Mouse (Mus musculus) liver, embryonic 13.5 days (tissue): Measurements from ENCODE around the gene Sema3c. TPM values are rescaled to one million over a fixed set of nuclear protein-coding genes. Genes with fewer than 3 reads are reported as not detected.

Experiments
- ATAC-seq: fragments of 200-750 bp; cut with Nextera tagmentation; 2 replicates; pipeline ENCODE4 v1.8.0; 2017; ENCODE audit warnings: low read depth, mild to moderate bottlenecking, moderate number of reproducible peaks, moderate library complexity
- DNase-seq: peaks from one replicate; pipeline ENCODE4 v3.0.0; 2022
- H3K27ac ChIP-seq: fragments of 300-500 bp; sonication (generic); 2 replicates; pipeline ENCODE4 v1.5.1; 2015; ENCODE audit warnings: moderate library complexity, mild to moderate bottlenecking, inconsistent platforms
- H3K27me3 ChIP-seq: fragments of 300-500 bp; sonication (generic); 2 replicates; pipeline ENCODE4 v1.6.1; 2015; ENCODE audit warnings: mild to moderate bottlenecking, inconsistent platforms
- H3K36me3 ChIP-seq: fragments of 300-500 bp; sonication (generic); 2 replicates; pipeline ENCODE4 v1.6.1; 2015; ENCODE audit warnings: mild to moderate bottlenecking, inconsistent platforms
- H3K4me1 ChIP-seq: fragments of 300-500 bp; sonication (generic); replicated peaks from 2 replicates; pipeline ENCODE4 v1.6.1; 2015; ENCODE audit warnings: inconsistent platforms
- H3K4me2 ChIP-seq: fragments of 300-500 bp; sonication (generic); 2 replicates; pipeline ENCODE4 v1.6.1; 2015; ENCODE audit warnings: inconsistent platforms, mild to moderate bottlenecking, moderate library complexity
- H3K4me3 ChIP-seq: fragments of 300-500 bp; sonication (generic); replicated peaks from 2 replicates; pipeline ENCODE4 v1.5.1; 2015; ENCODE audit warnings: mild to moderate bottlenecking, inconsistent platforms
- H3K9ac ChIP-seq: fragments of 300-500 bp; sonication (generic); 2 replicates; pipeline ENCODE4 v1.6.1; 2015; ENCODE audit warnings: mild to moderate bottlenecking, inconsistent platforms
- H3K9me3 ChIP-seq: fragments of 300-500 bp; sonication (generic); replicated peaks from 2 replicates; pipeline ENCODE4 v1.6.1; 2016; ENCODE audit warnings: inconsistent platforms
- WGBS: fragments of 180-500 bp; shearing (Covaris S2); methylation state at CpG from one replicate; pipeline ENCODE4 v1.1.7; 2015; ENCODE audit not compliant: insufficient replicate concordance; 5-methylcytosine and 5-hydroxymethylcytosine counted together
- polyA plus RNA-seq: library from polyadenylated mRNA; unstranded; fragments of >200 nt; fragmentation: Nextera tagmentation; extraction: Ambion mirVana; gene quantifications from 2 replicates; pipeline ENCODE4 v1.2.1, GENCODE M21; 2015

Gene Sema3c
- polyA plus RNA-seq, 1 experiment from 2014 or later = 0.50 TPM

DNA sequence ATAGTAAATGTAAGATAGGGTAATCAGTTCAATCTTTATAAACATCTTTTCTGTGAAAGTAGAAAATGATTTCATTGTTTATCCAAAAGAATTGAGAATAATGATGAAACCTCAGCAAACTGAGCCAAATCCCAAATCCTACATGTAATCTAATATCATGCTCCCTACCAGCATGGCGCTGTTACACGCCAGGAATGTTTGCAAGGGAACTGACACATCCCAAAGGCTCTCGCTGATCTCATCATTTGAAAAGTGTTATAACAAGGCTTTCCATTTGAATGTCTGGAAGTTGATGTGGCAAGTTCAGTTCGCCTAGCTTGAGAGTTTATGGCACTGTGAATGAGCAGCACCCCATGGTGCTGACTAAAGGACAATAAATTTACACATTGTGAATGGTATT is 145.9 kb downstream of the Sema3c start:
- Histone ChIP-seq H3K27me3 (no peaks in the 10 kb centered on the region), H3K9ac (no peak overlapping the region), H3K36me3 (no peaks in the 10 kb centered on the region), H3K4me2 (no peak overlapping the region), H3K4me1 (no peaks in the 10 kb centered on the region), H3K9me3 (no peaks in the 10 kb centered on the region), H3K27ac (no peak overlapping the region), H3K4me3 (no peak overlapping the region)
- ATAC-seq (no peak), DNase-seq (no peak)
- 65% methylated on average over 4 of the region's 4 CpGs for WGBS

DNA sequence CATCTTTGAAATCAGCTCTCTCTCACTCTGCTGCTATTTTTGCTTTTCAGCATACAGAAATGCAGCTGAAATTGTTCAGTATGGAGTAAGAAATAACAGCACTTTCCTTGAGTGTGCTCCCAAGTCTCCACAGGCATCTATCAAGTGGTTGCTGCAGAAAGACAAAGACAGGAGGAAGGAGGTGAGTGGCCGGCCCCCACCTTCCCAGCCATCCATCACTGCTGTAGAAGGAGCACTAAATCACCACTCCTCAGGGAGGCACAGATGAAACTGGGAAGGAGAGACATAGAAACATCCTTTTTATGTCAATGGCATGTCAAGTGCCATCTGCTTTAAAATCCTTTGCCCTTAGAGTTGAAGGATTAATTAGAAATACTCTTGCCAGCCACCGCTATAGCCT is 149.9 kb downstream of the Sema3c start:
- no peak overlapping the region for H3K9ac ChIP-seq
- H3K4me2 ChIP-seq = no peak overlapping the region
- 55% methylated on average over 2 of the region's 2 CpGs for WGBS
- H3K27me3 ChIP-seq = no peaks in the 10 kb centered on the region
- H3K4me1 ChIP-seq = no peaks in the 10 kb centered on the region
- DNase-seq = no peak
- no peak overlapping the region for H3K27ac ChIP-seq
- ATAC-seq = no peak
- H3K9me3 ChIP-seq = no peaks in the 10 kb centered on the region
- H3K36me3 ChIP-seq = no peaks in the 10 kb centered on the region
- no peak overlapping the region for H3K4me3 ChIP-seq

DNA sequence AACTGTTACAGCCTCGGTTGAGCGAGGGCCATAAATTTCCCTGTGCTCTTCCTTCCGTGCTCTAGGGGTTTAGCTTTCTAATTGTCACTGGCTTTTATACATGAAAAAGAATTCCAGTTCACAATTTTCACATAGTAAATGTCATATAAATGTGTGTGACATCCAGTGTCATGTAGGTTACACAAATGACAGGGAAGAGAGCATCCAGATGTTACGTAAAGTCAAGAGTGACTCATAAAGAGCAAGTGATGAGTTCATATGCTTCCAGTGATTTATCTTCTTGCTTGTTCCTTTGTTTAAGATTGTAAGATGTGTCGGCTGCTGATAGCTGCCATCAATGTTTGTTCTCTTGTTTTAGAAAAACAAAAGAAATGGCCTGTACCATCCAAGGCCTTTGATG is 154.0 kb downstream of the Sema3c start:
- 63% methylated on average over 5 of the region's 5 CpGs for WGBS
- no peak for ATAC-seq

DNA sequence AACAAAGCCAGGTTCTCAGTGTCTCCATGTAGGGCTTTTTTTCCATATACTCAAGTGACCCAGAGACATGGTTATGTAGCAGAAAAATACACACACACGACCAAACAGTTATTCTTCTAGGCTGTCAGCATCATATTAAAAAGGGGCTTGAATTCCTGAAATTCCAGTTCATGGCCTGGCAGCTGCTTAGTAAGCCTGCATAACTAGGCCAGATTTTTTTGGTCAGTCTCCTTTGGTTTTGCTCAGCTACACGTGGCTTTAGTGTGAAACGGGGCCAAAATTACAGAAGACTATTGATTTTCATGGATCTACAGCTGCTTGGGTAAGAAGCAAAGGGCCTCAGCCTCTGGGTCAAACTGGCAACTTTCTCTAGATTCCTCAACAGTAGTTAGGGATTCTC is 165.7 kb downstream of the Sema3c start:
- Histone ChIP-seq H3K36me3 (no peaks in the 10 kb centered on the region), H3K4me1 (no peaks in the 10 kb centered on the region), H3K9ac (no peak overlapping the region), H3K9me3 (no peaks in the 10 kb centered on the region), H3K27ac (no peak overlapping the region), H3K4me2 (no peak overlapping the region), H3K27me3 (no peaks in the 10 kb centered on the region), H3K4me3 (no peak overlapping the region)
- WGBS = 39% methylated on average over 3 of the region's 3 CpGs
- ATAC-seq = no peak
- no peak for DNase-seq

More for the DNA sequence above, 154.0 kb downstream of the Sema3c start:
- H3K4me2 ChIP-seq = no peak overlapping the region
- H3K9me3 ChIP-seq = no peaks in the 10 kb centered on the region
- H3K27ac ChIP-seq = no peak overlapping the region
- no peak for DNase-seq
- no peaks in the 10 kb centered on the region for H3K4me1 ChIP-seq
- H3K9ac ChIP-seq = no peak overlapping the region
- H3K4me3 ChIP-seq = no peak overlapping the region
- no peaks in the 10 kb centered on the region for H3K36me3 ChIP-seq
- no peaks in the 10 kb centered on the region for H3K27me3 ChIP-seq

DNA sequence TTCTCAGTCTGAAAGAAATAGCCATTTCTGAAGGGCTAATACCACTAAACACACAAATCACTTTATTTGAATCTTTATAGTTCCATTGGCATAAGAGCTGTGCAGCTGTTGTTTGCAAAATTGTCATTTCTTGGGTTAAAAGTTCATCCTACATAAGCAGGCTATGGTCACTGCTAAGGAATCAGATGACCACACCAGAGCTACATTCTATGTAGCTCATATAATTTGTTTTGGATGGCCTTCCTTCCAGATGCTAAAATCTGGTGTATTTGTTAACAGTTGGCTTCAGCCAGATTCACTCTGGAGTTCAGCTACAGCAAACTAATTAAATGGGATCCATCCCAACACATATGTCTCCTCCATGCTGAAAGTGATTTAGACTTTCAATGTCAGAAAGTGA is 172.4 kb downstream of the Sema3c start:
- Histone ChIP-seq H3K4me2 (no peak overlapping the region), H3K27me3 (no peaks in the 10 kb centered on the region), H3K4me3 (no peak overlapping the region), H3K9me3 (no peaks in the 10 kb centered on the region), H3K9ac (no peak overlapping the region), H3K4me1 (no peaks in the 10 kb centered on the region), H3K27ac (no peak overlapping the region), H3K36me3 (no peaks in the 10 kb centered on the region)
- no peak for ATAC-seq
- no peak for DNase-seq

DNA sequence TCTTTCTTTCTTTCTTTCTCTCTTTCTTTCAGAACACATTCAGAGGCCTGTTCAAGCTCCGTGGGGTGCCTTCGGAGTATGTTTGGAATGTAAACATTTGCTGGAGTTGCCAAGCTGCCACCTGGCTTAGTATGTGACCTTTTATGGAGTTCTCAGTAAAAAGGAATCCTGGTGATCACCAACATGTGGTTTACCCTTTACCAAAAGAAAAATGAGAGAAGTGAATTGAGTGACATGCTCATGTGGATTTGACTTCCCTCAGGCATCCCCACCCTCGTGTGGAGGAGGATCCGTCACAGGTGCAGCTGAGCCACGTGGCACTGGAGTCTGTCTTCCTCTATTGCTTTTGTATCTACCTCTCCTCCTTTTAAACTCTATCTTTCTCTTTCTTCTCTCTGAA is 173.1 kb downstream of the Sema3c start:
- DNase-seq (no peak), ATAC-seq (no peak)
- no peak overlapping the region for H3K4me3 ChIP-seq
- WGBS = 48% methylated on average over 5 of the region's 5 CpGs
- H3K27me3 ChIP-seq = no peaks in the 10 kb centered on the region
- H3K9me3 ChIP-seq = no peaks in the 10 kb centered on the region
- no peak overlapping the region for H3K27ac ChIP-seq
- H3K4me1 ChIP-seq = no peaks in the 10 kb centered on the region
- H3K4me2 ChIP-seq = no peak overlapping the region
- H3K36me3 ChIP-seq = no peaks in the 10 kb centered on the region
- H3K9ac ChIP-seq = no peak overlapping the region

DNA sequence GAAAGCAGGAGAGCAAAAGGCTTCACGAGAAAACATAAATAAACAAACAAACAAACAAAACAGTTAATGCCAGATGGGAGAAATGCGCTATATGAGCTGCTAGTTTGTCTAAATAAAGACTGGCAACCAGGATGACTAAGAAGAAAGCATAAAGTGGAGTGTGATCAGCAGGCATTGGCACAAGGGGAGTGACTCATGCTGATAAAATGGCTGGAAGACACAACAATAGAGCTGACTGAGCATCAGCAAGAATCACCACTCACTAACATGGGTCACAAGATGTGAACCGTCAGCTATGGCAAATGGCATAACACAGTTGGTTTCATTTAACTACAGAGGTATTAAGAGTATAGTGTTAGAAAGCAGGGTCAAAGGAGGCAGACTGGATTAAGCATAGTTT is 174.2 kb downstream of the Sema3c start:
- Histone ChIP-seq H3K9ac (no peak overlapping the region), H3K4me2 (no peak overlapping the region), H3K27me3 (no peaks in the 10 kb centered on the region), H3K36me3 (no peaks in the 10 kb centered on the region), H3K4me1 (no peaks in the 10 kb centered on the region), H3K27ac (no peak overlapping the region), H3K9me3 (no peaks in the 10 kb centered on the region), H3K4me3 (no peak overlapping the region)
- ATAC-seq = no peak
- no peak for DNase-seq
- WGBS = 58% methylated on average over 3 of the region's 3 CpGs

DNA sequence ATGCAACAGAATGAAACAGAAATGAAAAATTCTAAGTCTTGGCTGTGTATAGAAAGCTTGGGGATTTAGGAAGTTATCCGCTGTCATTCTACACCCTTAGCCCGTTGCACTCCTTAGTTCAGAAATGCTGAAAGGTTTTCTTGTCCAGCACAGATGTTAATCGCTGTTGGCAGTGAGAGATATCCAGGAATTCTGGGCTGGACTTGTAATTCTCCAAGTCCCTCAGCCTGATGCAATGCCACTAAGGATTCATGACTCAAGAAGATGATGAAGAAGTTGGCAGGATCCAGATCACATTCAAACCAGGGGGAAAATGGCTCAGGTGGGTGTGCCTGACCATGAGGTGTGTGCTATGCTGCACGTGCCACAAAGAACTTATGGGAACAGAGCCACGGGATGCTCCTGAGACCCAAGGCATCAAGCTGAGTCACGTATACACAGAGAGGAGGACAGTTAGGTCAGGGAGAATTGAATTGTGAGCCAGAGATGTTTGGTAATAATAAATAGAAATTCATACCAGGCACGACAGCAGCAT is 179.5 kb downstream of the Sema3c start:
- Histone ChIP-seq H3K9me3 (no peaks in the 10 kb centered on the region), H3K4me2 (no peak overlapping the region), H3K4me3 (no peak overlapping the region), H3K36me3 (no peaks in the 10 kb centered on the region), H3K4me1 (no peaks in the 10 kb centered on the region), H3K27me3 (no peaks in the 10 kb centered on the region), H3K9ac (no peak overlapping the region), H3K27ac (no peak overlapping the region)
- DNase-seq (no peak), ATAC-seq (no peak)
- WGBS = 63% methylated on average over 7 of the region's 7 CpGs

DNA sequence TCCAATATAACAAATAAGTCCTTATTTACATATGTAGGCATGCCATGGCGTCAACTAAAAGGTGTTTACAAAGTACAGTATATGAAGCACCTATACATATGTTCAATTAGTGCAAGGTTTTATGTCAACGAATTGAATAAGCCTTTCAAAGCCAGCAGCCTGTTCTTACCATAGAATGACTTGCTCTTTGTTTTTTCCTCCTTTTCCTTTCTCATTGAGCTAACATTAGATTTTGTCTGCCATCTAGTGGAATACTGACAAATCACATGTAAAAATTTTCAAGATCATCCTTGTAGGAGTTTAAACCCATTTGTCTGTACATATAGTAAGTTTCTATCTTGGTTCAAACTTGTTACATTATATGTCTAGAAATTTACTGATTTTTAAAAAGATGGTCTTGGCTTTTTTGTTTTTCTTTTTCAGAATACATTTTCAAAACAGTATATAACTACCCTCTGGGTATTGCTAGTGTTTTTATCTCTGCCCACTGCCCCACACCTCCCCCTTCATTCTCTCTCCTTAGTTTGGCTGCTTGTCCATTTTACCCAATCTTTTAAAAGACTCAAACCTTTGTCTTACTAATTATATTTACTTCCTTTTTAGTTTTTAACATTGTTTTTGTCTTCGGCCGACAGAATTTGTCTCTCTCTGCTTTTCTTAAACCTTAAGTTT is 192.1 kb downstream of the Sema3c start:
- 56% methylated on average over 4 of the region's 4 CpGs for WGBS
- Histone ChIP-seq H3K4me1 (no peaks in the 10 kb centered on the region), H3K4me3 (no peak overlapping the region), H3K36me3 (no peaks in the 10 kb centered on the region), H3K9ac (no peak overlapping the region), H3K4me2 (no peak overlapping the region), H3K9me3 (no peaks in the 10 kb centered on the region), H3K27ac (no peak overlapping the region), H3K27me3 (no peaks in the 10 kb centered on the region)
- DNase-seq (no peak), ATAC-seq (no peak)

DNA sequence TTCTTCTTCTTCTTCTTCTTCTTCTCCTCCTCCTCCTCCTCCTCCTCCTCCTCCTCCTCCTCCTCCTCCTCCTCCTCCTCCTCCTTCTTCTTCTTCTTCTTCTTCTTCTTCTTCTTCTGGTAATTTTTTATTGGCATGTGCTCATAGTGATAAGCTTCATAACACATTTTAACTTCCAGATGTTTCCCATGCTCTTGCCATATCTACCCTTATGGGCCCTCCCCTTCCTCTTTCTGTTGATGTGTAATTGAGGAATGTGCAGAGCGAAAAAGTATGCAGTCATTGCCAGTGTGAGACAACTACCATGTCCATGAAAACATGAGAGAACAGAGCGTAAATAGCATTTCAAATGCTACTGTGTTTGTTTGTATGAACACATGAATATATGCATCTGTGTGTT is 196.2 kb downstream of the Sema3c start:
- ATAC-seq = no peak
- WGBS = 57% methylated on average over 2 of the region's 2 CpGs

DNA sequence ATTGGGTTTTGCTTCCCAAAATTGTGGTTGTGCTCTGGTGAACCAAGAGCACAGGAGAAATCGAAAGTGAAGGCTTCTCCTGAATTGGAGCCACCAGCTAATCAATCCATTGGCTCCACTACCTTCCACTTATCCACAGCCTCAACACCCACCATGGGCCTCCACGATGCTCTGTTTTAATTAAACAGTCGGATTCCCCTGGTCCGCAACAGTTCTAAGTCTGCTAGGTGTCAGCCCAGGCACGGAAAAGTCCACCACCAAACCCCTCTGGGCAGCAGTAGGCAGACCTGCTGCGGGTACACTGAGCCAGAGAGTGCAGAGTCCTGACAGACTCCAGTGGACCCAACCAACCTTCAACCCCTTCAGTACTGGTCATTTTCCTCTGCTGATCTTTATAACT is 202.5 kb downstream of the Sema3c start:
- no peak overlapping the region for H3K4me2 ChIP-seq
- no peaks in the 10 kb centered on the region for H3K27me3 ChIP-seq
- DNase-seq (no peak), ATAC-seq (peak; percentile 67)
- H3K9ac ChIP-seq = no peak overlapping the region
- 64% methylated on average over 6 of the region's 6 CpGs for WGBS
- H3K4me3 ChIP-seq = no peak overlapping the region
- H3K4me1 ChIP-seq = no peaks in the 10 kb centered on the region
- H3K9me3 ChIP-seq = no peaks in the 10 kb centered on the region
- H3K36me3 ChIP-seq = no peaks in the 10 kb centered on the region
- H3K27ac ChIP-seq = no peak overlapping the region

More for the DNA sequence above, 196.2 kb downstream of the Sema3c start:
- Histone ChIP-seq H3K4me3 (no peak overlapping the region), H3K4me1 (no peaks in the 10 kb centered on the region), H3K36me3 (no peaks in the 10 kb centered on the region), H3K9me3 (no peaks in the 10 kb centered on the region), H3K4me2 (no peak overlapping the region), H3K27me3 (no peaks in the 10 kb centered on the region), H3K9ac (no peak overlapping the region), H3K27ac (no peak overlapping the region)
- DNase-seq = no peak
